Mouse (Mus musculus) neural tube, postnatal 0 days (tissue): Measurements from ENCODE around the gene Dchs1. TPM values are rescaled to one million over a fixed set of nuclear protein-coding genes. Genes with fewer than 3 reads are reported as not detected.

Source experiments
- polyA plus RNA-seq: library from polyadenylated mRNA; unstranded; fragments of >200 nt; fragmentation: Nextera tagmentation; extraction: Ambion mirVana; gene quantifications from 2 replicates; pipeline ENCODE4 v1.2.1, GENCODE M21; 2015

Gene Dchs1
- 5.9 and 7.6 TPM in 2 replicates for polyA plus RNA-seq

DNA sequence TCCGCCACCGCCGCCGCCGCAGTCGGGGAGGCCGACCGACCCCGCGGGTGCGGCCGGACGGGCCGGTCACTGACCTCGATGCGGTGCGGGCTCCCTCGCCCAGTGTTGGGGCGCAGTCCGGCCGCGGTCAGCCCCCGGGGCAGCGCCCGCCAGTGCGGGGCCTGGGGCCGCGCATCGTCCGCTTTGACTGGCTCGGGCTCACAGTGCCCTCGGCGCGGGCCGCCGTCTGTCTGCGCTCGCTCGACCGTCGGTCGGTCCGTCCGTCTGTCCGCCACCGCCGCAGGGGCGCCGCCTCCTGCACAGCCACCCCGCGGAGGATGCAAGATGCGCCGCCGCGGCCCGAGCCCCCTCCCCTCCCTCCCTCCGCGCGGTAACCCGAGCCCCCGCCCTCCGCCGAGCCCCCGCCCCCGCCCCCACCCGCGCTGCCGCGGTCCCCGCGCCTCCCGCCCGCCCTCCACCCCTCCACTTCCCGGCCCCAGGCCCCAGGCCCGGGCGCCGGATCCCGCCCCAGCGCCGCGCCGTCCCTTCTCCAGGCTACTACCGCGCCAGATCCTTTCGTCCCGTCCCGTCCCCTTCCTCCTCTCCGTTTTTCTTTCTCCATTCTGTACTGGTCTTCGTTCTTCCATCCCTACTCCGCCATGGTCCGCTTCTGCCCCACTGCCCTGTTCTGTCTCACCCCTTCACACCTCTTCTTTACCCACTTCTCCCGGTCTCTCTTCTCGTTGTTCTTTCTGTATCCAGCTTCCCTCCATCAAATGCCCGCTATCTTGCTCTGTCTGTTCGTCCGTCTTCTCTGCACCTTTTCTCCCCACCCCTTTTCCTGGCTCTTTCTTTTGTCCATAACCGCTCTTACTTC is at the start of gene Dchs1:
Gene Dchs1, minus strand, starts transcription at position 370 of the 856 bp plus-strand sequence.

DNA sequence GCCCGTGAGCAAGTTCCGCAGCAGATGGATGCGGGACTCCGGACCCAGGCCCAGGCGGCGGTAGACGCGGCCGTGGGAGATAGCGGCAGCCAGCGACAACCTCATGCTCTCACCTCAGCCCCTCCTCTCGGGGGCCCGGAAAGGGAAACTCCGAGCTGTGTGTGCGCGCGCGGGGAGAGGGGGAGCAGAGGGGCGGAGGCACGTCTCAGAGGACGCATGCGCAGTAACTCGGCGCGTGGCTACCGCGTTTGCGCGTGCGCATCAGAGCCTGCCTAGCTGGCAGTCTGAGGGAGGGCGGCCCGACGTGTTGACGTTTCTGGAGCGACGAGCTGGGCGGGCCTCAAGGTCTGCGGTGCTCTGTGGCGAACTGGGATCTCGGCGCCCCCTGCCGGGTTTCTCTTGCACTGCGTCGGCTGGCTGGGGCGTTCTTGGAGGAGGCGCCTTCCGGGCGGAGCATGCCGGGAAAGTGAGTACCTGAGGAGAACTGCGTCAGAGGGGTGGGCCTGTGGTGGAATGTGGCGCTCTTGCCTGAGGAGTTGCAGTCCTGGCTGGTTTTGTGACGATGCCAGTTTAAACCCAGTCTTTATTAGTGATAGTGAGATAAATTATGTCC is 23.5 kb upstream of the Dchs1 start, which contains the start of gene Mrpl17:
Gene Mrpl17, minus strand, starts transcription at position 223 of the 613 bp plus-strand sequence.

DNA sequence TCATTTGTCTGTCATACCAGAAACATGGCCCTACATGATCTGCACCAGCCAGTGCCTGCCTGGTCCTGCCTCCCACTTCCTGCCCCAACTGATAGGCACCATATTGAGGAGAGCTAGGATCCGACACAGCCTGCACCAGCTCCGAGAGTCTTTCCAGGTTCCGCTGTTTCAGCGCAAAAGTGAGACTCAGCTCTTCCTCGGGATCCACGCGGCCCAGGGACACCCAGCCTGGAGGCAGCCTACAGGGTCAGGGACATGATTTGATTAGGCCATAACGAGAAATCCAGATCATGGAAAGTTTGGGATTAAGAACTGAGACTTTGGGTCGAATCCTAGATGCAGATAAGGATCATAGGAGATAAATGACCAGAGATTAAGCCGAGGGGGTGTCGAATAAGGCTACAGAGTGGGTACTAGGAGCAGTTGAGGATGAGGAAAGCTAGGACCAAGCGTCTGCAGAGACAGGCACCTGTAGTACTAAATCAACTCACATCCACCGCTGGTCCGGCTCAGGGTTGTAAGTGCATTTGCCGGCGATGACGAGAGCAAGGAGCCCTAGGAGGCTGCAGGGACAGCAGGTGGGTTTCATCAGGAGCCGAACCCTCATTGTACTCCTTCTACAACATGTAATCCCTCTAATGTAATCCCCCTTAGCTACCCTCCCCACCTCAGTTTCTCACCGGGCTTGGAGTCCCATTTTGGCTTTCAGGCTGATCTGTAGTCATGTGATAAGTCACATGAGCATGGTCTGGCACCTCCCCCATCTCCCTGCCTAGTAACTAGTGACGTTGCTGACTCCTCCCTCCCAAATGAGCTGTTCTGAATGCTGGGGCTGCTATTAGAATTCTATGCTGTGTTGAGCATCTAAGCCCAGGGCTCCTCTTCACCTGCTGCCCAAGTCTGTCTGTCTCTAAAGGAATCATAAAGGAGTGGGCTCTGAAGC is 35.7 kb downstream of the Dchs1 start, which contains the start of gene Tpp1:
Gene Tpp1, minus strand, starts transcription at position 745 of the 943 bp plus-strand sequence.

DNA sequence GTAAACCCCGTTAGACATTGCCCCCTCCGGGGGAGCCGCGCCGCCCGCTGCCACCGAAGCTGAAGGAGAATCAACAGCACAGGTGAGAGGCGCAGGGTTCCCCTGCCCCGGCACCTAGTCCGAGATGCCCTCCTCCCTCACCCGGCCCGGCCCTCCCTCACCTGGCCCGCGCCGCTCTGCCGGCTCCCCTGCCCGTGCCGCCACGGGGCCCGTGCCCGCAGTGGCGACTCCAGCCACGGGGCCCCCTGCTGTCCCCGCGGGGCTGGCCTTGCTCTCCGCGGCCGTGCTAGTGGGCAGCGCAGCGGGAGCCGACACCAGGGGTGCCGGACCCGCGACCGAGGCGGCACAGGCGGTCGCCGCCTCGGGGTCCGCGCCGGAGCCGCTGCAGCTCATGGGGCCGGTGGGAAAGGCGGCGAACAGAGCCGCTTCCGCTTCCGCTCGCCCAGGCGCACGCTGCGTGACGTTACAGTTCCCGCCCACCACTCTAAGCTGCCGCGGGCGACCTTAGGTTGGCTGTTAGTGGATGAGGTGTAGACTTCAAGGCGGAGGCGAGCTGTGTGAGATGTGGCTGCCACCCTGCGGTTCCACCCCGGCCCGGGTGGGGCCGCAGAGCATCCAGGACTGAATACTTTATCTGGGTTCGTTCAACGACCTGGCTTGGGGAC is 43.4 kb downstream of the Dchs1 start, which contains the start of gene Taf10:
Gene Taf10, minus strand, starts transcription at position 436 of the 665 bp plus-strand sequence.

DNA sequence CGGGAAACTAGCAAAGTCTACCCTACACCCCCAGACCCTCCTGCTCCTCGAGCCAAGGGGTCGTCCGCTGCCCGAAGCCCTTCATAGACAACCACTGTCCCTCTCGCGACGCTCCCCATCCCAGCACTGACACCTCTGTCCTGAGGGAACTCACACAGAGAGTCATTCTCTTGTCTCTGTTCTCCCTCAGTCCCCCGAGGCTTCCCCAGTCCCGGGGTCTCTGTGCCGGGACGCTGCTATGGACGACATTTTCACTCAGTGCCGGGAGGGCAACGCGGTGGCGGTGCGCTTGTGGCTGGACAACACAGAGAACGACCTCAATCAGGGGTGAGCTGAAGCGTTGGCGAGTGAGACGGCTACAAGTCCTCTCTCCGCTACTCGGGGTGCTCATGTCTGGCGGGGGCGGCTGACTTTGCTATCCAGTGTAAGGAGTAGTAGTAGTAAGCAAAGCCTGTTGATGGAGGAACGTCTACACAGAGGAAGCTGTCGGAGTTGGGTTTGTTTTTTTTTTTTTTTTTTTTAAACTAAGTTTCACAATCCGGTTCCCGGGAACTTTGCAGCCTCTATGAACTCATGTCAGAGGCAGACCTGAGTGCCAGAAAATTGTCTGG is 50.4 kb downstream of the Dchs1 start, which contains the start of gene Rrp8:
Gene Rrp8, minus strand, starts transcription at position 475 of the 611 bp plus-strand sequence.

DNA sequence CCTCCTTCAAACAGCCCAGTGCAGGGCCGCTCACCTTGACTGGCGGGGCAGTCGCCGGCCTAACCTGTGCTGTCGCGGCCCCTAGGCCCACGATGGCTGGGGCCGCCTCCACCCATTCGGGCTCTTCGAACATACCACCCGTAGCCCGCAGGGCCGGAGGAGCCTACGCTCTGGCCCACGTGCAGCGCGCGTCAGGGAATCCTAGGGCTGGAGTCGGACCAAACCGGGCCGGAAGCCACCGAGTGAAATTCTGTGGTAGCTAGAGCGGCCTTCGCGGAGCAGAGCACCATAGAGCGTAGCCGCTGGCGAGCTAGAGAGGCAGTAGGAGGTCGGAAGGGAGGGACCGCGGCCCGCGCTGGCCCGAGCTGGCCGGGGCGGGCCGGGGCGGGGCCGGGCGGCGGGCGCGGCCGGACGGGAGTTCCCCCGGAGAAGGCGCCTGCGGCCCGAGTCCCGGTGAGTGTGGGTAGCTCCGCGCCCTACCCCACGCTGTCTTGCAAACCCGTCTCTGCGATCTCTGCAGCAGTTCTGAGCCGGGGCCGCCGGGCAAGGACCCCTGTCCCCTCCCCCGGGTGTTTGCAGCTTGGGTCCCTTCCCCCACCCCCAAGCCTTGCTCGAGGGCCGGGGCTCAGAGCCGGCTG is 51.1 kb downstream of the Dchs1 start, which contains the start of gene Ilk:
Gene Ilk, plus strand, starts transcription at position 329 of the 638 bp plus-strand sequence.

Other genes with a start within 250 kb of the Dchs1 start
- 97.1 and 101 TPM in 2 replicates for gene Smpd1, start 233.3 kb downstream of the Dchs1 start, polyA plus RNA-seq
- gene Apbb1, start 206.0 kb downstream of the Dchs1 start, polyA plus RNA-seq = 260 and 295 TPM in 2 replicates
- 0.19 TPM in 1 of 2 replicates, not detected in the other for gene Hpx, start 187.5 kb downstream of the Dchs1 start, polyA plus RNA-seq
- 95.8 and 110 TPM in 2 replicates for gene Trim3, start 154.1 kb downstream of the Dchs1 start, polyA plus RNA-seq
- 229 and 231 TPM in 2 replicates for gene Timm10b, start 147.6 kb downstream of the Dchs1 start, polyA plus RNA-seq
- 75.6 and 81.8 TPM in 2 replicates for gene Arfip2, start 147.2 kb downstream of the Dchs1 start, polyA plus RNA-seq
- gene Gm45799, start 147.1 kb downstream of the Dchs1 start, polyA plus RNA-seq = 18.2 and 25.6 TPM in 2 replicates
- 1.5 and 1.7 TPM in 2 replicates for gene Dnhd1, start 136.8 kb downstream of the Dchs1 start, polyA plus RNA-seq
- 181 and 191 TPM in 2 replicates for gene Ilk, start 51.1 kb downstream of the Dchs1 start, polyA plus RNA-seq
- 19.3 and 20.0 TPM in 2 replicates for gene Rrp8, start 50.3 kb downstream of the Dchs1 start, polyA plus RNA-seq
- gene Taf10, start 43.3 kb downstream of the Dchs1 start, polyA plus RNA-seq = 129 and 156 TPM in 2 replicates
- 54.2 and 63.4 TPM in 2 replicates for gene Tpp1, start 35.4 kb downstream of the Dchs1 start, polyA plus RNA-seq
- gene Mrpl17, start 23.4 kb upstream of the Dchs1 start, polyA plus RNA-seq = 234 and 242 TPM in 2 replicates
- 0.47 TPM in 1 of 2 replicates, not detected in the other for gene Gm4070, start 166.3 kb upstream of the Dchs1 start, polyA plus RNA-seq